Mouse (Mus musculus) kidney, adult 2 months (tissue): ENCODE data around the gene Thrap3.

Source experiments
- CTCF ChIP-seq: fragments of 200-500 bp; conservative IDR thresholded peaks from 2 replicates; pipeline ENCODE4 v1.5.1; 2011; ENCODE audit warnings: low read depth, mild to moderate bottlenecking, control low read depth, low read length, moderate library complexity, mixed read lengths; ENCODE audit not compliant: insufficient read depth, insufficient read length
- POLR2A ChIP-seq: fragments of 200-500 bp; IDR thresholded peaks from one replicate; pipeline ENCODE4 v1.6.1; 2011; ENCODE audit warnings: low read depth, low read length, control low read depth

DNA sequence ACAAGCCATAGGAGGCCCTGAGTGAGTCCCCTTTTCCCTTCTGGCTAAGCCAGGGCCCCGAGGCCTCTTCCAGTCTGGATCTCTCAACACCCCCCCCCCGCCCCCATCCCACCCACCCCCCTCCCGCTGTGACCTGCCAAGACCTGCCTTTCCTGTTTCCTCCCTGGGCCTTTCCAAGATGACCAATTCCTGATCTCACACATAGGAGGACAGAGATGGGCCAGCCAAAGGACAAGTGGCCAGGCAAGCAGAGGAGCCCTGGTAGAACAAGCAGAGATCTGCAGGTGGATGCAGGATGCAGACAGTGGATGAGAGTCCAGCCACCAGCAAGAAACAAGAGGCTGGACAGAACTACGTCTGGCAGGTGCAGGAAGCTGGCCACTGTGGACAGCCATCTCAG is 57.2 kb downstream of the Thrap3 start:
- no peak for TF ChIP-seq CTCF
- no peak for TF ChIP-seq POLR2A
